Mouse (Mus musculus) thymus, adult 2 months (tissue): ENCODE measurements around the gene Gm11437. TPM values are rescaled to one million over a fixed set of nuclear protein-coding genes. Genes with fewer than 3 reads are reported as not detected.

ENCODE experiments used
- DNase-seq: peaks from one replicate; pipeline ENCODE4 v3.0.0; 2021
- H3K27ac ChIP-seq: fragments of 200-500 bp; 2 replicates; pipeline ENCODE4 v1.5.1; 2012; ENCODE audit warnings: low read length, control low read depth; ENCODE audit not compliant: control insufficient read depth, insufficient read depth
- H3K27me3 ChIP-seq: fragments of 200-500 bp; 2 replicates; pipeline ENCODE4 v1.6.1; 2012; ENCODE audit warnings: mild to moderate bottlenecking, low read length, moderate library complexity, mixed read lengths; ENCODE audit not compliant: control insufficient read depth, insufficient read depth
- H3K36me3 ChIP-seq: fragments of 200-500 bp; 2 replicates; pipeline ENCODE4 v1.6.1; 2012; ENCODE audit warnings: mild to moderate bottlenecking, low read length, moderate library complexity; ENCODE audit not compliant: control insufficient read depth, insufficient read depth
- H3K4me1 ChIP-seq: fragments of 200-500 bp; replicated peaks from 2 replicates; pipeline ENCODE4 v1.6.1; 2012; ENCODE audit warnings: low read length; ENCODE audit not compliant: control insufficient read depth, insufficient read depth
- H3K4me3 ChIP-seq: fragments of 200-500 bp; 2 replicates; pipeline ENCODE4 v1.5.1; 2012; ENCODE audit warnings: mild to moderate bottlenecking, low read length, control low read depth, moderate library complexity; ENCODE audit not compliant: control insufficient read depth, insufficient read depth
- CTCF ChIP-seq: fragments of 200-500 bp; IDR thresholded peaks from 2 replicates; pipeline ENCODE4 v1.5.1; 2012; ENCODE audit warnings: mild to moderate bottlenecking, control low read depth, low read length, moderate library complexity, borderline replicate concordance; ENCODE audit not compliant: control insufficient read depth, poor library complexity, insufficient read depth; ENCODE audit errors: extremely low read depth
- POLR2A ChIP-seq: fragments of 200-500 bp; IDR thresholded peaks from 2 replicates; pipeline ENCODE4 v1.6.1; 2012; ENCODE audit warnings: mild to moderate bottlenecking, low read length, control low read depth, moderate library complexity; ENCODE audit not compliant: control insufficient read depth, poor library complexity, insufficient read depth; ENCODE audit errors: extremely low read depth
- WGBS: fragments of 180-500 bp; shearing (Covaris S2); methylation state at CpG from one replicate; pipeline ENCODE4 v1.1.7; 2018; 5-methylcytosine and 5-hydroxymethylcytosine counted together
- polyA plus RNA-seq: library from polyadenylated mRNA; depleted of rRNA; stranded (reverse); fragments of >200 nt; gene quantifications from 2 replicates; pipeline ENCODE4 v1.2.3, GENCODE M21; 2012

Gm11437 gene
- polyA plus RNA-seq, 1 experiment: not detected

DNA sequence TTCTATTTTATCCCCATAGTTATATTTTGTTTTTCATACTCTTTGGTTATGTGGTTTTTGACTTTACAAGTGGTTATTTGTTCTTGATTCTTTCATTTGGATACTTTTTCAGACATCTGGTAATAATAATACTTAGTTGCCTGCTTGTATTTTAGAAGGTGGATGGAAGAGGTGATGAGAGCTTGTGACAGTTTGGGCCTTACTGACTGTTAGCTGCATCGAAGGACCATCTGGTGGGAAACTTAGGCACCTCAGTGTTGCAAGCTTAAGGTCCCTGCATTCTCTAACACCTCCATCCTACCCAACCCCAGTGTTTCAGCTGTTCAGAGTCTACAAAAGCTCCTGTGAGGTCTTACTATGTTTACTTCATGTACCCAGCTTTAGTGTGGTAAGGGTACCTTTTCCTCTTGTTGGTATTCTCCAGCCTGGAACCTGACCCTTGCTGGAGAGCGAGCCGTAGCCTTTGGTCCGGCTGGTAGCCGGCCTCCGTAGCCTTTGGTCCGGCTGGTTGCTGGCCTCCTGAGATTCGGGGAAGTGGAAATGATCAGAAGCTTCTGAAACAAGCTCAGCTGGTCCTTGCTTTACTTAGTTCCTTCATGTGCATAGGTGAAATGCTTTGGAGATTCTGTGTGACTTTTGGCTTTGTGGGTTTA lies 23.4 kb upstream of the Gm11437 start:
- TF ChIP-seq POLR2A (no peak), CTCF (no peak)
- 94% methylated on average over 8 of the region's 8 CpGs for WGBS
- DNase-seq: no peak
- Histone ChIP-seq H3K27me3 (no peaks in the 10 kb centered on the region), H3K27ac (no peak overlapping the region), H3K36me3 (no peaks in the 10 kb centered on the region), H3K4me3 (no peak overlapping the region), H3K4me1 (no peaks in the 10 kb centered on the region)

- WGBS: 32% methylated on average over 3 of the region's 3 CpGs
- Histone ChIP-seq H3K36me3 (no peaks in the 10 kb centered on the region), H3K27ac (no peak overlapping the region), H3K4me3 (no peak overlapping the region), H3K27me3 (no peaks in the 10 kb centered on the region), H3K4me1 (no peaks in the 10 kb centered on the region)
- TF ChIP-seq POLR2A: no peak
- no peak for TF ChIP-seq CTCF
- no peak for DNase-seq
Measured at GRCm38 (mm10) chr11:84188530-84188929, 21.3 kb upstream of the Gm11437 start.

GRCm38 (mm10) chr11:84181286-84181685 lies 14.0 kb upstream of the Gm11437 start:
- WGBS: 74% methylated on average over 2 of the region's 2 CpGs
- no peaks in the 10 kb centered on the region for H3K27me3 ChIP-seq

DNA sequence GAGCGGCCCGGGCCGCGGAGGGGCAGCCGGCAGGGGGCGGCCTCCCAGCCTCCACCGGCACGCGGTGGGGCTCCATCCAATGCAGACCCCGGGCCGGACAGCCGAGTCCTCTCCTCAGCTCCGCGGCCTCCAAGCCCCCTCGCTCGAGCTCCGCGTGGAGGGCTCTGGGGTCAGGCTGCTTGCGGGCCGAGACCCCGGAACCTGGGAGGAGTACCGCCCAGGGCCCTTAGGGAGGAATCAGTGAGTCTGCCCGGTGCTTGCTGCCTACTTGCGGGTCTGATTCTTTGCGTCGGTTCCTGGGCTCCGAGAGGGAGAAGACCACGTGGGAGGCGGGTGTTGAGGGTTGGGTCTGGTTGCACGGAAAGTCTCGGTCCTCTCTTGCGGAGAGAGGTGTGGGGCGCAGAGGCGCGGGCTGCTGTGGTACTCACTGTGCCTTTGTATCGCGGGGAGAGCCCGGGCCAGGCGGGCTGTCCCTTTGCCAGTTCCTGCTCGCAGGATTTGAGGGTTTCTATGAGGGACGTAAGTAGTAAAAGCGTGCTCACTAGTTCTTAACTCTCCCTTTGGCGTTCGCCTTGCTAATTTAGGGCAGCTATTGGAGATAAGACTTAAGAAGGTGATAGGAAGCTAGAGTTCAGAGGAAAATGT lies 12.8 kb upstream of the Gm11437 start:
- WGBS: 0% methylated on average over 44 of the region's 44 CpGs
- no peak overlapping the region for H3K27ac ChIP-seq
- H3K4me1 ChIP-seq: peaks cover 4% of the 10 kb centered on the region
- no peaks in the 10 kb centered on the region for H3K36me3 ChIP-seq
- H3K27me3 ChIP-seq: no peaks in the 10 kb centered on the region
- peak overlapping the region; percentile 90 for H3K4me3 ChIP-seq
- no peak for TF ChIP-seq POLR2A
- peak; percentile 84; the same call in 1 of the 2 replicates for TF ChIP-seq CTCF
- DNase-seq: peak; percentile 64

More at GRCm38 (mm10) chr11:84181286-84181685, 14.0 kb upstream of the Gm11437 start:
- Histone ChIP-seq H3K27ac (no peak overlapping the region), H3K4me1 (peaks cover 4% of the 10 kb centered on the region; the same call in 1 of the 2 replicates), H3K36me3 (no peaks in the 10 kb centered on the region), H3K4me3 (no peak overlapping the region)
- DNase-seq: no peak
- TF ChIP-seq POLR2A (no peak), CTCF (no peak)

- DNase-seq: peak; percentile 86
- WGBS: under 1% methylated on average over 69 of the region's 85 CpGs
- Histone ChIP-seq H3K27ac (no peak overlapping the region), H3K4me1 (peaks cover 7% of the 10 kb centered on the region), H3K27me3 (no peaks in the 10 kb centered on the region), H3K4me3 (peak overlapping the region; percentile 90), H3K36me3 (no peaks in the 10 kb centered on the region)
- TF ChIP-seq POLR2A: no peak
- TF ChIP-seq CTCF: peak; percentile 56; the same call in 1 of the 2 replicates
Measured at GRCm38 (mm10) chr11:84179226-84179953, 12.1 kb upstream of the Gm11437 start.

GRCm38 (mm10) chr11:84178571-84178970 lies 11.3 kb upstream of the Gm11437 start:
- Histone ChIP-seq H3K27me3 (no peaks in the 10 kb centered on the region), H3K27ac (no peak overlapping the region), H3K4me1 (peaks cover 7% of the 10 kb centered on the region), H3K4me3 (no peak overlapping the region), H3K36me3 (no peaks in the 10 kb centered on the region)
- DNase-seq: no peak
- TF ChIP-seq CTCF (no peak), POLR2A (no peak)
- 66% methylated on average over 4 of the region's 4 CpGs for WGBS
